Mouse (Mus musculus) MEL (cell line): ENCODE data around the gene Zfp60. TPM values are rescaled to one million over a fixed set of nuclear protein-coding genes. Genes with fewer than 3 reads are reported as not detected.

ENCODE experiments used
- DNase-seq: peaks from one replicate; pipeline ENCODE4 v3.0.0; 2011; ENCODE audit warnings: low read depth, low spot score
- H3K27ac ChIP-seq: 2 replicates; pipeline ENCODE4 v1.5.1; 2012; ENCODE audit warnings: low read depth, mild to moderate bottlenecking, control low read depth, low read length, moderate library complexity; ENCODE audit not compliant: control insufficient read depth
- H3K27me3 ChIP-seq, 2 experiments: fragments of 150-350 bp in 1 of 2; sonication (generic) in 1 of 2; 2 replicates each; pipeline ENCODE4 v1.6.1; 2012; ENCODE audit warnings: low read length in 2 of 2, mild to moderate bottlenecking in 2 of 2, improper control_type of control experiment in 1 of 2, moderate library complexity in 1 of 2; ENCODE audit not compliant: insufficient read depth in 2 of 2, control insufficient read depth in 1 of 2
- H3K36me3 ChIP-seq, 2 experiments: 2 replicates each; pipeline ENCODE4 v1.6.1; 2012 to 2014; ENCODE audit warnings: low read length in 2 of 2, improper control_type of control experiment in 1 of 2, inconsistent platforms in 1 of 2, mild to moderate bottlenecking in 1 of 2; ENCODE audit not compliant: insufficient read depth in 2 of 2, control insufficient read depth in 1 of 2
- H3K4me1 ChIP-seq, 2 experiments: fragments of 150-350 bp in 1 of 2; sonication (generic) in 1 of 2; 2 replicates each; pipeline ENCODE4 v1.6.1; 2012; ENCODE audit warnings: low read length in 2 of 2, improper control_type of control experiment in 1 of 2, mild to moderate bottlenecking in 1 of 2; ENCODE audit not compliant: insufficient read depth in 2 of 2, control insufficient read depth in 1 of 2
- H3K4me3 ChIP-seq, 2 experiments: fragments of 150-350 bp in 1 of 2; sonication (generic) in 1 of 2; 2 replicates each; pipeline ENCODE4 v1.5.1; 2012; ENCODE audit warnings: low read depth in 2 of 2, low read length in 2 of 2, mild to moderate bottlenecking in 2 of 2, moderate library complexity in 2 of 2, control low read depth in 1 of 2, improper control_type of control experiment in 1 of 2; ENCODE audit not compliant: control insufficient read depth in 1 of 2, insufficient read depth in 1 of 2
- H3K79me2 ChIP-seq: 2 replicates; pipeline ENCODE4 v1.6.1; 2012; ENCODE audit warnings: mild to moderate bottlenecking, low read length, moderate library complexity; ENCODE audit not compliant: control insufficient read depth, poor library complexity, insufficient read depth
- H3K9ac ChIP-seq: 2 replicates; pipeline ENCODE4 v1.6.1; 2012; ENCODE audit warnings: low read depth, mild to moderate bottlenecking, control low read depth, low read length, moderate library complexity; ENCODE audit not compliant: control insufficient read depth, poor library complexity, severe bottlenecking
- H3K9me3 ChIP-seq: fragments of 150-350 bp; sonication (generic); replicated peaks from 2 replicates; pipeline ENCODE4 v1.6.1; 2012; ENCODE audit warnings: mild to moderate bottlenecking, low read length, improper control_type of control experiment, moderate library complexity; ENCODE audit not compliant: insufficient read depth
- BHLHE40 ChIP-seq: IDR thresholded peaks from 2 replicates; pipeline ENCODE4 v1.6.1; 2012; ENCODE audit warnings: low read depth, mild to moderate bottlenecking, inconsistent platforms, low read length, improper control_type of control experiment, borderline replicate concordance
- CHD2 ChIP-seq: IDR thresholded peaks from 2 replicates; pipeline ENCODE4 v1.6.1; 2011; ENCODE audit warnings: low read length, improper control_type of control experiment
- CTCF ChIP-seq, 3 experiments: IDR thresholded peaks in 2 of 3; conservative IDR thresholded peaks in 1 of 3; 2 replicates each; pipeline ENCODE4 v1.5.1; 2011 to 2012; ENCODE audit warnings: low read length in 3 of 3, low read depth in 2 of 3, mild to moderate bottlenecking in 2 of 3, improper control_type of control experiment in 1 of 3, inconsistent platforms in 1 of 3, mixed read lengths in 1 of 3, moderate library complexity in 1 of 3; ENCODE audit not compliant: control insufficient read depth in 1 of 3, insufficient read depth in 1 of 3, poor library complexity in 1 of 3, severe bottlenecking in 1 of 3
- E2F4 ChIP-seq: IDR thresholded peaks from 2 replicates; pipeline ENCODE4 v1.6.1; 2011; ENCODE audit warnings: low read depth, low read length, improper control_type of control experiment, borderline replicate concordance
- EP300 ChIP-seq, 2 experiments: IDR thresholded peaks; 2 replicates each; pipeline ENCODE4 v1.6.1; 2011; ENCODE audit warnings: improper control_type of control experiment in 2 of 2, low read length in 2 of 2, low read depth in 1 of 2, mild to moderate bottlenecking in 1 of 2
- ETS1 ChIP-seq: IDR thresholded peaks from 2 replicates; pipeline ENCODE4 v1.6.1; 2012; ENCODE audit warnings: low read depth, mild to moderate bottlenecking, inconsistent platforms, low read length, improper control_type of control experiment, moderate library complexity
- GABPA ChIP-seq: IDR thresholded peaks from 2 replicates; pipeline ENCODE4 v1.6.1; 2012; ENCODE audit warnings: low read depth, mild to moderate bottlenecking, inconsistent platforms, low read length, improper control_type of control experiment, moderate library complexity
- GATA1 ChIP-seq: IDR thresholded peaks from 2 replicates; pipeline ENCODE4 v1.6.1; 2011; ENCODE audit warnings: low read depth, low read length, improper control_type of control experiment
- HCFC1 ChIP-seq: IDR thresholded peaks from 2 replicates; pipeline ENCODE4 v1.6.1; 2012; ENCODE audit warnings: low read depth, mild to moderate bottlenecking, inconsistent platforms, low read length, improper control_type of control experiment, moderate library complexity
- JUND ChIP-seq: IDR thresholded peaks from 2 replicates; pipeline ENCODE4 v1.6.1; 2011; ENCODE audit warnings: low read depth, mild to moderate bottlenecking, improper control_type of control experiment, low read length
- KAT2A ChIP-seq: conservative IDR thresholded peaks from 2 replicates; pipeline ENCODE4 v1.6.1; 2012; ENCODE audit warnings: low read depth, low read length, improper control_type of control experiment, inconsistent platforms
- MAZ ChIP-seq: IDR thresholded peaks from 2 replicates; pipeline ENCODE4 v1.6.1; 2012; ENCODE audit warnings: low read depth, mild to moderate bottlenecking, inconsistent platforms, low read length, improper control_type of control experiment
- MYB ChIP-seq: IDR thresholded peaks from 2 replicates; pipeline ENCODE4 v1.6.1; 2011; ENCODE audit warnings: mild to moderate bottlenecking, low read depth, low read length, improper control_type of control experiment
- NELFE ChIP-seq: IDR thresholded peaks from 2 replicates; pipeline ENCODE4 v1.6.1; 2011; ENCODE audit warnings: low read depth, low read length, improper control_type of control experiment
- NRF1 ChIP-seq: IDR thresholded peaks from 2 replicates; pipeline ENCODE4 v1.6.1; 2014; ENCODE audit warnings: low read depth, mild to moderate bottlenecking, inconsistent platforms, low read length, improper control_type of control experiment, moderate library complexity; ENCODE audit not compliant: poor library complexity, insufficient read depth, severe bottlenecking
- POLR2A ChIP-seq, 2 experiments: IDR thresholded peaks; 2 replicates each; pipeline ENCODE4 v1.6.1; 2011 to 2012; ENCODE audit warnings: low read length in 2 of 2, mild to moderate bottlenecking in 2 of 2, control low read depth in 1 of 2, improper control_type of control experiment in 1 of 2, low read depth in 1 of 2, moderate library complexity in 1 of 2; ENCODE audit not compliant: control insufficient read depth in 1 of 2, insufficient read depth in 1 of 2, poor library complexity in 1 of 2
- POLR2AphosphoS2 ChIP-seq: IDR thresholded peaks from 2 replicates; pipeline ENCODE4 v1.6.1; 2011; ENCODE audit warnings: low read length, improper control_type of control experiment
- POLR2AphosphoS5 ChIP-seq: IDR thresholded peaks from 2 replicates; pipeline ENCODE4 v1.6.1; 2012; ENCODE audit warnings: low read depth, borderline replicate concordance, mild to moderate bottlenecking, inconsistent platforms, low read length, moderate library complexity, mixed read lengths
- RAD21 ChIP-seq: IDR thresholded peaks from 2 replicates; pipeline ENCODE4 v1.6.1; 2011; ENCODE audit warnings: mild to moderate bottlenecking, low read depth, low read length, improper control_type of control experiment
- RCOR1 ChIP-seq: IDR thresholded peaks from 2 replicates; pipeline ENCODE4 v1.6.1; 2012; ENCODE audit warnings: low read depth, mild to moderate bottlenecking, inconsistent platforms, low read length, improper control_type of control experiment
- SIN3A ChIP-seq: IDR thresholded peaks from 2 replicates; pipeline ENCODE4 v1.6.1; 2012; ENCODE audit warnings: low read length, improper control_type of control experiment, inconsistent platforms
- SMC3 ChIP-seq: IDR thresholded peaks from 2 replicates; pipeline ENCODE4 v1.6.1; 2011; ENCODE audit warnings: low read depth, low read length, improper control_type of control experiment
- TAL1 ChIP-seq: IDR thresholded peaks from 2 replicates; pipeline ENCODE4 v1.6.1; 2012; ENCODE audit warnings: mild to moderate bottlenecking, inconsistent platforms, low read length, moderate library complexity, mixed read lengths
- TBP ChIP-seq: IDR thresholded peaks from 2 replicates; pipeline ENCODE4 v1.8.0; 2011; ENCODE audit warnings: low read depth, low read length, improper control_type of control experiment
- UBTF ChIP-seq: IDR thresholded peaks from 2 replicates; pipeline ENCODE4 v1.6.1; 2012; ENCODE audit warnings: low read depth, mild to moderate bottlenecking, inconsistent platforms, low read length, improper control_type of control experiment, moderate library complexity, borderline replicate concordance; ENCODE audit not compliant: insufficient read depth
- ZC3H11A ChIP-seq: IDR thresholded peaks from 2 replicates; pipeline ENCODE4 v1.6.1; 2012; ENCODE audit warnings: low read depth, mild to moderate bottlenecking, inconsistent platforms, low read length, improper control_type of control experiment
- ZNF384 ChIP-seq: IDR thresholded peaks from 2 replicates; pipeline ENCODE4 v1.6.1; 2012; ENCODE audit warnings: low read depth, mild to moderate bottlenecking, inconsistent platforms, low read length, improper control_type of control experiment
- polyA plus RNA-seq, 2 experiments: library from polyadenylated mRNA; stranded (reverse) in 1 of 2; unstranded in 1 of 2; fragments of >175 nt in 1 of 2; fragments of >200 nt in 1 of 2; gene quantifications; 2 replicates each; pipeline versions ENCODE4 v1.2.1 to v1.2.4; 2012; ENCODE audit warnings: low replicate concordance in 2 of 2, low read depth in 1 of 2; ENCODE audit not compliant: insufficient read length in 2 of 2, insufficient read depth in 1 of 2, missing spikeins in 1 of 2
- total RNA-seq: library from RNA; depleted of rRNA; stranded (reverse); fragments of 300-350 nt; gene quantifications from 2 replicates; pipeline ENCODE4 v1.2.3, GENCODE M21; 2012

The Zfp60 gene
- total and polyA plus RNA-seq, 3 experiments: 4.2 to 137 (median 6.7) TPM

DNA sequence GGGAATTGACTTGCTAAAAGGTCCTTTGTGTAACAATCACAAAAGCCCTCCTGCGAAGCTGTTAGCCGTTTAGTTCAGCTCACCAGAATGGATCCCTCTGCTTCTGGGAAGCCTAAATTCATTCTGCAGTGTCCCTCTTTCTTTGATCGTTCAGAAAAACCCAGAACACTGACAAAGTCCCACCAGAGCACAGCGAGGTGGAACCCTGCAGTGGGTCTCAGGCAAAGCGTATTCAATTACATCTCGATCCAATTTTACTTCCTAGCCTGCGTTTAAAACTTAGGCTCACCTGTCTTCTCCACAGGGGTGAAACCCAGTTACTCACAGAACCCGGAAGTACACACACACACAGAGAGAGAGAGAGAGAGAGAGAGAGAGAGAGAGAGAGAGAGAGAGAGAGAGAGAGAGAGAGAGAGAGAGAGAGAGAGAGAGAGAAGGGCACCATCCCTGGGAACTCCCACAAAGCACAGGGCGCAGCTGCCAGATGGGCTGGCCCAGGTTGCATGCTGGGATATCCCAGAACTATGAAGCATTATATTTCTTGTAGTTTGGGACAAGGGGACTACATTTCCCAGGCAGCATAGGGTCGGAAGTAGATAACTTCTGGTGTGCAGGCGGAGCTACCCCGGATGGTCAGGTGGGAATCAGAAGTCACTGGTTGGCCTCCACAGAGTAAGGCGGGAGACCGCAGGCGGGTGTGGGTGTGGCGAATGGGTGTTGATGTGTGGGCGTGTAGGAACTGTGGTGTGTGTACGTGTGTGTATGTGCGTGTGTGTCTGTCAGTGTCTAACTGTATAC is 42.2 kb upstream of the Zfp60 start, which contains the start of gene Zfp607b (continued):
- TF ChIP-seq ZNF384: 0 out of 2 replicates have a peak, but pooled peaks have one; percentile 17
- no peak for TF ChIP-seq BHLHE40
- TF ChIP-seq MAZ: peak; percentile 75; the same call in 1 of the 2 replicates
- peak in 1 of 2 experiments; percentile 62; a peak in 1 of 4 replicates for TF ChIP-seq POLR2A (IDR thresholded peaks at IDR 0.05; ENCODE audit: control insufficient read depth in 1 of 2, insufficient read depth in 1 of 2, low read depth in 1 of 2, low read length in 2 of 2, poor library complexity in 1 of 2)
- TF ChIP-seq ETS1: peak; percentile 70; the same call in 1 of the 2 replicates
- peak; percentile 57; the same call in 1 of the 2 replicates for TF ChIP-seq POLR2AphosphoS2
- TF ChIP-seq POLR2AphosphoS5: no peak
- TF ChIP-seq HCFC1: peak; percentile 96
- TF ChIP-seq RCOR1: peak; percentile 31; the same call in 1 of the 2 replicates
- no peak for TF ChIP-seq ZC3H11A
- TF ChIP-seq NELFE: no peak; the same call in 1 of the 2 replicates
- peak in 1 of 2 experiments; percentile 51; a peak in 1 of 4 replicates for TF ChIP-seq EP300 (IDR thresholded peaks at IDR 0.05; ENCODE audit: low read depth in 1 of 2, low read length in 2 of 2)

DNA sequence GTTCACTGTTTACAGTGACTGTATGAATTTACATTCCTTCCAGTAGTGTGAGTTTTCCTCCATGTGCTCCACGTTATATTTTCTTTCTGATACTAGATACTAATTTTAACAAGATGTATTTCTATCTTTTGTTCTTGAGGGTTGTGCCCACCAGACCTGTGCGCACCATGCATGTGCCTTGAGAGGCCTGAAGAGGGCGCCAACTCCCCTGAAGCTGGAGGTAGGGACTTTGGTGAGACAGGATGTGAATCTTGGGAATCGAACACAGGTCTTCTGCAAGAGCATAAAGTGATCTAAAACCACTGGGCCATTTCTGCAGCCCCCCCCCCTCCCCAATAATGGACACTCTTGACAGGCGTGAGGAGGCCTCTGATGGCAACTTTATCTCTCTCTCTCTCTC is 40.1 kb upstream of the Zfp60 start:
- H3K27ac ChIP-seq: no peak overlapping the region
- peaks cover 4 to 10% of the 10 kb centered on the region in 2 experiments for H3K4me1 ChIP-seq
- TF ChIP-seq ZC3H11A (peak; percentile 59), MYB (no peak), GATA1 (no peak), CHD2 (no peak), E2F4 (no peak), ETS1 (no peak), NRF1 (no peak), CTCF (IDR thresholded peaks at IDR 0.05 in 2 of 3, conservative IDR thresholded peaks at IDR 0.05 in 1 of 3; ENCODE audit: control insufficient read depth in 1 of 3, insufficient read depth in 1 of 3, low read depth in 2 of 3, low read length in 3 of 3, poor library complexity in 1 of 3, severe bottlenecking in 1 of 3) (peak; percentile 78 to 93 (median 87)), KAT2A (no peak), TBP (no peak), BHLHE40 (no peak), SIN3A (peak; percentile 38; the same call in 1 of the 2 replicates), GABPA (no peak), UBTF (no peak), NELFE (no peak), TAL1 (no peak), JUND (no peak), EP300 (IDR thresholded peaks at IDR 0.05; ENCODE audit: low read depth in 1 of 2, low read length in 2 of 2) (no peak), SMC3 (peak; percentile 71), POLR2AphosphoS2 (no peak), RAD21 (peak; percentile 76)
- TF ChIP-seq, all 39 proteins: peak for 5
- Histone ChIP-seq H3K4me3 (no peak overlapping the region), H3K79me2 (peaks cover 2% of the 10 kb centered on the region; the same call in 1 of the 2 replicates), H3K36me3 (peaks cover 0 to 6% of the 10 kb centered on the region in 2 experiments; a peak in 2 of 4 replicates), H3K27me3 (no peaks in the 10 kb centered on the region), H3K9me3 (no peaks in the 10 kb centered on the region), H3K9ac (no peak overlapping the region)
- DNase-seq: peak; percentile 81
